Mouse (Mus musculus) ES-E14 (cell line): ENCODE results near the gene Grid2ip.

ENCODE experiments used
- CHD2 ChIP-seq: IDR thresholded peaks from 2 replicates; pipeline ENCODE4 v1.6.1; 2014; ENCODE audit warnings: mild to moderate bottlenecking, low read depth, low read length, inconsistent platforms
- HCFC1 ChIP-seq: IDR thresholded peaks from 2 replicates; pipeline ENCODE4 v1.6.1; 2012; ENCODE audit warnings: low read length, inconsistent platforms, borderline replicate concordance; ENCODE audit not compliant: insufficient read depth
- MAFK ChIP-seq: IDR thresholded peaks from 2 replicates; pipeline ENCODE4 v1.6.1; 2014; ENCODE audit warnings: mild to moderate bottlenecking, low read depth, low read length, inconsistent platforms; ENCODE audit not compliant: insufficient read depth
- ZNF384 ChIP-seq: IDR thresholded peaks from 2 replicates; pipeline ENCODE4 v1.6.1; 2012; ENCODE audit warnings: low read depth, low read length, inconsistent platforms

- TF ChIP-seq HCFC1: no peak
- TF ChIP-seq ZNF384: no peak
- TF ChIP-seq MAFK: no peak
- TF ChIP-seq CHD2: no peak
Measured at GRCm38 (mm10) chr5:143359263-143359662, 2.1 kb downstream of the Grid2ip start.
